Mouse (Mus musculus) kidney, adult 2 months (tissue): ENCODE results near the gene Asb18.

ENCODE experiments used
- CTCF ChIP-seq: fragments of 200-500 bp; conservative IDR thresholded peaks from 2 replicates; pipeline ENCODE4 v1.5.1; 2011; ENCODE audit warnings: low read depth, mild to moderate bottlenecking, control low read depth, low read length, moderate library complexity, mixed read lengths; ENCODE audit not compliant: insufficient read depth, insufficient read length
- POLR2A ChIP-seq: fragments of 200-500 bp; IDR thresholded peaks from one replicate; pipeline ENCODE4 v1.6.1; 2011; ENCODE audit warnings: low read depth, low read length, control low read depth

DNA sequence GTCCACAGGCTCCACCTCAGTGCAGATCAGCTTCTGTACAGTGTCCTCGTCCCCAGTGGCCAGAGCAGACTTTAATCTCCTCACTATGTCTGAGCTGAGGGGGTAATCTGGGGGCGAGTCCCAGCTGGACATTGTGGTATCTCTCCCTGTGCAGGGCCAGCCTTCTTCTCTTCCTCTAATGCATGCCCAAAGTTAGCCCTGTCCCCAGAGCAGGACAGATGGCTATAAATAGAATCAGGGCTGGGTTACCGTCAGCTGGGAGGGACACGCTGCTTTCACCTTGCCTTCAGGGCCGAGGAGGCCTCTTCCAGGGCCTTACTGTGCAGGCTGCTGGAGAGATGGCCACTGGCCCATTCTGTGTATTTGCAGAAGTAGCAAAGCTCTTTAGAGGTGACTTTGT, at the start of gene Asb18:
- no peak for TF ChIP-seq CTCF
- no peak for TF ChIP-seq POLR2A
